Mouse (Mus musculus) ES-Bruce4 (cell line): ENCODE measurements around the gene Fos. TPM values are rescaled to one million over a fixed set of nuclear protein-coding genes. Genes with fewer than 3 reads are reported as not detected.

Experiments used
- H3K27ac ChIP-seq: 2 replicates; pipeline ENCODE4 v1.5.1; 2012; ENCODE audit warnings: low read length, inconsistent platforms; ENCODE audit not compliant: insufficient read depth
- H3K27me3 ChIP-seq: 2 replicates; pipeline ENCODE4 v1.6.1; 2012; ENCODE audit warnings: mild to moderate bottlenecking, low read length, inconsistent platforms; ENCODE audit not compliant: control insufficient read depth, poor library complexity, insufficient read depth, severe bottlenecking
- H3K36me3 ChIP-seq: 2 replicates; pipeline ENCODE4 v1.6.1; 2012; ENCODE audit warnings: inconsistent platforms, mild to moderate bottlenecking, low read length, moderate library complexity; ENCODE audit not compliant: control insufficient read depth, poor library complexity, insufficient read depth, severe bottlenecking
- H3K4me1 ChIP-seq: one replicate; pipeline ENCODE4 v1.8.1; 2011; ENCODE audit warnings: low read length; ENCODE audit not compliant: control insufficient read depth, insufficient read depth
- H3K4me3 ChIP-seq: 2 replicates; pipeline ENCODE4 v1.5.1; 2011; ENCODE audit warnings: low read depth, mild to moderate bottlenecking, low read length
- H3K9ac ChIP-seq: 2 replicates; pipeline ENCODE4 v1.6.1; 2012; ENCODE audit warnings: low read depth, mild to moderate bottlenecking, inconsistent platforms; ENCODE audit not compliant: poor library complexity, severe bottlenecking
- H3K9me3 ChIP-seq: replicated peaks from 2 replicates; pipeline ENCODE4 v1.6.1; 2012; ENCODE audit warnings: mild to moderate bottlenecking, low read length, inconsistent platforms; ENCODE audit not compliant: control insufficient read depth, poor library complexity, insufficient read depth, severe bottlenecking
- CTCF ChIP-seq: IDR thresholded peaks from one replicate; pipeline ENCODE4 v1.8.1; 2011; ENCODE audit warnings: low read depth, low read length
- EP300 ChIP-seq: IDR thresholded peaks from 2 replicates; pipeline ENCODE4 v1.6.1; 2011; ENCODE audit warnings: low read depth, low read length; ENCODE audit not compliant: insufficient read depth
- POLR2A ChIP-seq: IDR thresholded peaks from one replicate; pipeline ENCODE4 v1.8.1; 2011; ENCODE audit warnings: low read length; ENCODE audit not compliant: insufficient read depth
- polyA plus RNA-seq: library from polyadenylated mRNA; stranded (reverse); fragments of >200 nt; gene quantifications from 2 replicates; pipeline ENCODE4 v1.2.4, GENCODE M21; 2011; ENCODE audit warnings: low read depth; ENCODE audit not compliant: missing spikeins, insufficient read depth, insufficient read length

Fos gene
- polyA plus RNA-seq, 1 experiment, result 7.3 TPM

- no peak for TF ChIP-seq EP300
- TF ChIP-seq POLR2A, result no peak
- no peak for TF ChIP-seq CTCF
- Histone ChIP-seq H3K4me1 (peaks cover 2% of the 10 kb centered on the region), H3K4me3 (no peak overlapping the region)
These were observed 17.4 kb upstream of the Fos start for GRCm38 (mm10) chr12:85456276-85456675.

GRCm38 (mm10) chr12:85456966-85457505 is 16.7 kb upstream of the Fos start:
- Histone ChIP-seq H3K4me1 (peaks cover 2% of the 10 kb centered on the region), H3K36me3 (no peaks in the 10 kb centered on the region), H3K9ac (no peak overlapping the region), H3K4me3 (no peak overlapping the region), H3K9me3 (no peaks in the 10 kb centered on the region), H3K27ac (no peak overlapping the region), H3K27me3 (no peaks in the 10 kb centered on the region)
- no peak for TF ChIP-seq CTCF

More at GRCm38 (mm10) chr12:85456276-85456675, 17.4 kb upstream of the Fos start:
- Histone ChIP-seq H3K9me3 (no peaks in the 10 kb centered on the region), H3K9ac (no peak overlapping the region), H3K36me3 (no peaks in the 10 kb centered on the region), H3K27me3 (no peaks in the 10 kb centered on the region), H3K27ac (no peak overlapping the region)

GRCm38 (mm10) chr12:85459820-85460219 is 13.9 kb upstream of the Fos start:
- Histone ChIP-seq H3K27ac (no peak overlapping the region), H3K36me3 (no peaks in the 10 kb centered on the region), H3K4me1 (no peaks in the 10 kb centered on the region), H3K27me3 (no peaks in the 10 kb centered on the region), H3K4me3 (no peak overlapping the region), H3K9me3 (no peaks in the 10 kb centered on the region), H3K9ac (no peak overlapping the region)
- no peak for TF ChIP-seq POLR2A
- no peak for TF ChIP-seq EP300
- TF ChIP-seq CTCF, result no peak

- Histone ChIP-seq H3K4me1 (no peaks in the 10 kb centered on the region), H3K27me3 (no peaks in the 10 kb centered on the region; the same call in 1 of the 2 replicates), H3K9ac (no peak overlapping the region), H3K9me3 (no peaks in the 10 kb centered on the region), H3K36me3 (no peaks in the 10 kb centered on the region), H3K27ac (no peak overlapping the region), H3K4me3 (no peak overlapping the region)
- TF ChIP-seq CTCF, result no peak
- TF ChIP-seq POLR2A, result no peak
- no peak for TF ChIP-seq EP300
These were observed 11.6 kb upstream of the Fos start for GRCm38 (mm10) chr12:85461913-85462663.

GRCm38 (mm10) chr12:85462802-85463201 is 10.9 kb upstream of the Fos start:
- no peak for TF ChIP-seq CTCF
- no peak for TF ChIP-seq POLR2A
- no peaks in the 10 kb centered on the region; the same call in 1 of the 2 replicates for H3K27me3 ChIP-seq
- no peak overlapping the region for H3K27ac ChIP-seq
- H3K4me1 ChIP-seq, result no peaks in the 10 kb centered on the region
- H3K9ac ChIP-seq, result no peak overlapping the region
- H3K36me3 ChIP-seq, result no peaks in the 10 kb centered on the region
- no peak overlapping the region for H3K4me3 ChIP-seq
- no peaks in the 10 kb centered on the region for H3K9me3 ChIP-seq

GRCm38 (mm10) chr12:85464431-85464830 is 9.3 kb upstream of the Fos start:
- TF ChIP-seq EP300 (no peak), POLR2A (no peak), CTCF (no peak)

More at GRCm38 (mm10) chr12:85464431-85464830, 9.3 kb upstream of the Fos start:
- no peaks in the 10 kb centered on the region for H3K4me1 ChIP-seq
- no peaks in the 10 kb centered on the region for H3K36me3 ChIP-seq
- no peak overlapping the region for H3K4me3 ChIP-seq
- no peak overlapping the region for H3K9ac ChIP-seq
- no peaks in the 10 kb centered on the region for H3K9me3 ChIP-seq
- H3K27ac ChIP-seq, result no peak overlapping the region
- H3K27me3 ChIP-seq, result no peaks in the 10 kb centered on the region; the same call in 1 of the 2 replicates
